Mouse (Mus musculus): ENCODE measurements around the gene Vav2. TPM values are rescaled to one million over a fixed set of nuclear protein-coding genes. Genes with fewer than 3 reads are reported as not detected.

Gene Vav2
- total RNA-seq, 2 experiments from 2014 or later = 6.3 to 7.2 TPM

- no peak for ATAC-seq (replicated peaks; ENCODE audit: poor library complexity, severe bottlenecking)
These were observed 49.7 kb downstream of the Vav2 start for GRCm38 (mm10) chr2:27377164-27377563.

- ATAC-seq (replicated peaks; ENCODE audit: poor library complexity, severe bottlenecking) = no peak
These were observed 51.7 kb downstream of the Vav2 start for GRCm38 (mm10) chr2:27375141-27375540.

GRCm38 (mm10) chr2:27373349-27373748 is 53.5 kb downstream of the Vav2 start:
- ATAC-seq (replicated peaks; ENCODE audit: poor library complexity, severe bottlenecking) = no peak

GRCm38 (mm10) chr2:27371450-27371849 is 55.4 kb downstream of the Vav2 start:
- ATAC-seq (replicated peaks; ENCODE audit: poor library complexity, severe bottlenecking) = no peak

- ATAC-seq (replicated peaks; ENCODE audit: poor library complexity, severe bottlenecking) = no peak
These were observed 57.9 kb downstream of the Vav2 start for GRCm38 (mm10) chr2:27368980-27369379.

GRCm38 (mm10) chr2:27365296-27365695 is 61.5 kb downstream of the Vav2 start:
- no peak for ATAC-seq (replicated peaks; ENCODE audit: poor library complexity, severe bottlenecking)

- ATAC-seq (replicated peaks; ENCODE audit: poor library complexity, severe bottlenecking) = no peak
These were observed 65.0 kb downstream of the Vav2 start for GRCm38 (mm10) chr2:27361786-27362185.

GRCm38 (mm10) chr2:27358461-27358860 is 68.4 kb downstream of the Vav2 start:
- ATAC-seq (replicated peaks; ENCODE audit: poor library complexity, severe bottlenecking) = no peak

- ATAC-seq (replicated peaks; ENCODE audit: poor library complexity, severe bottlenecking) = no peak
These were observed 71.1 kb downstream of the Vav2 start for GRCm38 (mm10) chr2:27355684-27356083.

- peak; percentile 26; the same call in 1 of the 2 replicates for ATAC-seq (replicated peaks; ENCODE audit: poor library complexity, severe bottlenecking)
These were observed 72.1 kb downstream of the Vav2 start for GRCm38 (mm10) chr2:27354610-27355211.

- ATAC-seq (replicated peaks; ENCODE audit: poor library complexity, severe bottlenecking) = no peak
These were observed 74.1 kb downstream of the Vav2 start for GRCm38 (mm10) chr2:27352720-27353119.

- peak; percentile 83 for ATAC-seq (replicated peaks; ENCODE audit: poor library complexity, severe bottlenecking)
These were observed 76.5 kb downstream of the Vav2 start for GRCm38 (mm10) chr2:27350371-27350770.

GRCm38 (mm10) chr2:27343984-27344453 is 82.8 kb downstream of the Vav2 start:
- ATAC-seq (replicated peaks; ENCODE audit: poor library complexity, severe bottlenecking) = no peak

- no peak for ATAC-seq (replicated peaks; ENCODE audit: poor library complexity, severe bottlenecking)
These were observed 86.2 kb downstream of the Vav2 start for GRCm38 (mm10) chr2:27340682-27341081.

GRCm38 (mm10) chr2:27339051-27339450 is 87.8 kb downstream of the Vav2 start:
- no peak for ATAC-seq (replicated peaks; ENCODE audit: poor library complexity, severe bottlenecking)

- ATAC-seq (replicated peaks; ENCODE audit: poor library complexity, severe bottlenecking) = no peak
These were observed 89.6 kb downstream of the Vav2 start for GRCm38 (mm10) chr2:27337261-27337660.

- no peak for ATAC-seq (replicated peaks; ENCODE audit: poor library complexity, severe bottlenecking)
These were observed 90.2 kb downstream of the Vav2 start for GRCm38 (mm10) chr2:27336600-27336999.

- no peak for ATAC-seq (replicated peaks; ENCODE audit: poor library complexity, severe bottlenecking)
These were observed 92.0 kb downstream of the Vav2 start for GRCm38 (mm10) chr2:27334816-27335215.

GRCm38 (mm10) chr2:27331560-27331959 is 95.3 kb downstream of the Vav2 start:
- no peak for ATAC-seq (replicated peaks; ENCODE audit: poor library complexity, severe bottlenecking)

- ATAC-seq (replicated peaks; ENCODE audit: poor library complexity, severe bottlenecking) = no peak
These were observed 96.4 kb downstream of the Vav2 start for GRCm38 (mm10) chr2:27330446-27330845.

- ATAC-seq (replicated peaks; ENCODE audit: poor library complexity, severe bottlenecking) = no peak
These were observed 97.3 kb downstream of the Vav2 start for GRCm38 (mm10) chr2:27329386-27330060.

- ATAC-seq (replicated peaks; ENCODE audit: poor library complexity, severe bottlenecking) = no peak
These were observed 98.2 kb downstream of the Vav2 start for GRCm38 (mm10) chr2:27328613-27329041.

Data from granulocyte monocyte progenitor cell, adult 5-6 weeks (primary cell).